Mouse (Mus musculus): ENCODE data around the gene Ifnl3. TPM values are rescaled to one million over a fixed set of nuclear protein-coding genes. Genes with fewer than 3 reads are reported as not detected.

Gene Ifnl3
- polyA plus RNA-seq, 1 experiment from 2014 or later: not detected

DNA sequence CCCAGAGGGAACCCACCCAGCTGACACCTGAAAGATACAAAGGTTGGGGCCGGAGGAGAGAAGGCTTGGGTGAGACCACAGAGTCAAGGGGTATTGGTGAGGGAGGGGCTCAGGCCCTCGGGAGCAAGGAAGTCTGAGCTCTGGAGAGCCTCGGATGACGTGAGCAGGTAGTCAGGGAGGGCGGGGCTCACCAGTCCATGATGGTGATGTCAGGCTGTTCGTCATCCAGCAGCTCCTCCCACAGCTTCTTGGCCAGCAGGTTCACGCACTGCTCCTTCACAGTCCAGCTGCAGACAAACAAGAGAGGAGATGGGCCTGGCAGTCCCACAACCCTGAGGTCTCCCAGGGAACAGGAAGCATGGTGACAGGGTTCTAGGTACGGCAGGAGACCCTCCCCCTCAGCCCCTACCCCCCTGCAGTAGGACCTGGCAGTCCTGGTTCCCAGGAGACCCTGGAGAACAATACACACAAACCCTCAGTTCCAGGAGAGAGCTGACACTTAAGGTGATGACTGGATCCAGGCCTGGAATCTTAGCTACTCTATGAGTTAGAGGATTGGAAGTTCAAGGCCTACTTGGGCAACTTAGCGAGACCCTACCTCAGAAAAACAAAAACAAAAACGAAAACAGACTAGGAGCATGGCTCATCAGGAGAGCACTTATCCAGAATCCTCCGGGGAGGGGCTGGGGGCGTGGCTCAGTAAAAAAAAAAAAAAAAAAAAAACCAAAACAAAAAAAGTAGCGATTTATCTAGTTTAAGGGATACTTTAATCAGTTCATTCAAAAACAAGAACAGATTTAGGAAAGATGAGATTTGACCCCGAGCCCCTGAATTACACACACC lies 22.6 kb downstream of the Ifnl3 start:
- Histone ChIP-seq H3K9ac (replicated peaks) (no peak overlapping the region), H3K27ac (ENCODE audit: low read depth) (no peak overlapping the region), H3K4me1 (ENCODE audit: insufficient read depth) (peaks cover 3% of the 10 kb centered on the region; the same call in 1 of the 2 replicates), H3K27me3 (ENCODE audit: insufficient read depth, low read length) (peaks cover 28% of the 10 kb centered on the region), H3K4me2 (ENCODE audit: low read depth, low read length) (no peak overlapping the region), H3K4me3 (ENCODE audit: low read depth, low read length) (no peak overlapping the region), H3K9me3 (ENCODE audit: low read length) (no peaks in the 10 kb centered on the region), H3K36me3 (replicated peaks; ENCODE audit: insufficient read depth, low read length) (no peaks in the 10 kb centered on the region)
- WGBS (ENCODE audit: insufficient replicate concordance): 33% methylated on average over 14 of the region's 14 CpGs
- DNase-seq (peak; percentile 59), ATAC-seq (peak; percentile 55)
- TF ChIP-seq CTCF (IDR thresholded peaks at IDR 0.05; ENCODE audit: low read depth) (no peak), EP300 (IDR thresholded peaks at IDR 0.05; ENCODE audit: low read depth) (no peak)

GRCm38 (mm10) chr7:28545891-28546210 lies 23.2 kb downstream of the Ifnl3 start:
- H3K9ac ChIP-seq (replicated peaks): no peak overlapping the region
- no peak overlapping the region for H3K27ac ChIP-seq (ENCODE audit: low read depth)
- H3K4me1 ChIP-seq (ENCODE audit: insufficient read depth): peaks cover 3% of the 10 kb centered on the region; the same call in 1 of the 2 replicates
- DNase-seq: no peak
- H3K4me2 ChIP-seq (ENCODE audit: low read depth, low read length): no peak overlapping the region
- H3K27me3 ChIP-seq (ENCODE audit: insufficient read depth, low read length): peaks cover 28% of the 10 kb centered on the region
- H3K4me3 ChIP-seq (ENCODE audit: low read depth, low read length): no peak overlapping the region
- TF ChIP-seq CTCF (IDR thresholded peaks at IDR 0.05; ENCODE audit: low read depth) (no peak), EP300 (IDR thresholded peaks at IDR 0.05; ENCODE audit: low read depth) (no peak)
- 64% methylated on average over 7 of the region's 7 CpGs for WGBS (ENCODE audit: insufficient replicate concordance)
- no peaks in the 10 kb centered on the region for H3K36me3 ChIP-seq (replicated peaks; ENCODE audit: insufficient read depth, low read length)
- H3K9me3 ChIP-seq (ENCODE audit: low read length): no peaks in the 10 kb centered on the region
- no peak for ATAC-seq

DNA sequence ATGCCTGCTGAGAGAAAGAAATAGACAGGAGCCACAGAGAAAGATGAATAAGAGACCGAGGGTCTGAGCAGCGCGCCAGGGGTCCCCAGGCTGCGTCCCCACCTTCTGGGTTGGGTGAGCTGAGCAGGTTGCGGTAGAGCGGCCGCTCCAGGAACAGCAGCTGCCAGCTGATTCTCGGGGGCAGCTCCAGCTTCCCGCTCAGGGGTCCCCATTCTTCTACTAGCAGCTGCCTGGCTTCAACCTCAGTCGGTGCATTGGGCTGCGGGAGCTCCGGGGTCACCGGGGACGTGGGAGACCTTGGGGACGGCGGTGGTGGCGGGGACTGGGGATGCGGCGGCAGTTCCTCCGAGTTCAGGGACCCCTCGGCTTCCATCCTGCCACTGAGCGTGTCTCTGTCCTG lies 24.0 kb downstream of the Ifnl3 start:
- H3K4me2 ChIP-seq (ENCODE audit: low read depth, low read length): peak overlapping the region; percentile 43
- peaks cover 3% of the 10 kb centered on the region; the same call in 1 of the 2 replicates for H3K4me1 ChIP-seq (ENCODE audit: insufficient read depth)
- DNase-seq: no peak
- H3K9me3 ChIP-seq (ENCODE audit: low read length): no peaks in the 10 kb centered on the region
- H3K36me3 ChIP-seq (replicated peaks; ENCODE audit: insufficient read depth, low read length): no peaks in the 10 kb centered on the region
- H3K4me3 ChIP-seq (ENCODE audit: low read depth, low read length): no peak overlapping the region
- no peak for ATAC-seq
- no peak overlapping the region for H3K9ac ChIP-seq (replicated peaks)
- TF ChIP-seq EP300 (IDR thresholded peaks at IDR 0.05; ENCODE audit: low read depth): no peak
- TF ChIP-seq CTCF (IDR thresholded peaks at IDR 0.05; ENCODE audit: low read depth): no peak
- H3K27me3 ChIP-seq (ENCODE audit: insufficient read depth, low read length): peaks cover 28% of the 10 kb centered on the region
- no peak overlapping the region for H3K27ac ChIP-seq (ENCODE audit: low read depth)
- WGBS (ENCODE audit: insufficient replicate concordance): 3% methylated on average over 19 of the region's 22 CpGs

GRCm38 (mm10) chr7:28547154-28547553 lies 24.5 kb downstream of the Ifnl3 start, which contains the start of gene Nccrp1:
Gene Nccrp1 (minus strand): TSS chr7:28547254.
- Histone ChIP-seq H3K9me3 (ENCODE audit: low read length) (no peaks in the 10 kb centered on the region), H3K36me3 (replicated peaks; ENCODE audit: insufficient read depth, low read length) (no peaks in the 10 kb centered on the region), H3K27ac (ENCODE audit: low read depth) (no peak within 1 kb of the TSS), H3K27me3 (ENCODE audit: insufficient read depth, low read length) (peaks cover 28% of the 10 kb centered on the region), H3K4me2 (ENCODE audit: low read depth, low read length) (peak within 1 kb of the TSS; percentile 43), H3K4me1 (ENCODE audit: insufficient read depth) (peaks cover 3% of the 10 kb centered on the region; the same call in 1 of the 2 replicates), H3K9ac (replicated peaks) (no peak within 1 kb of the TSS), H3K4me3 (ENCODE audit: low read depth, low read length) (no peak within 1 kb of the TSS)
- TF ChIP-seq CTCF (IDR thresholded peaks at IDR 0.05; ENCODE audit: low read depth) (no peak), EP300 (IDR thresholded peaks at IDR 0.05; ENCODE audit: low read depth) (no peak)
- DNase-seq (no peak), ATAC-seq (no peak)
- WGBS (ENCODE audit: insufficient replicate concordance): 9% methylated on average over 5 of the region's 5 CpGs

DNA sequence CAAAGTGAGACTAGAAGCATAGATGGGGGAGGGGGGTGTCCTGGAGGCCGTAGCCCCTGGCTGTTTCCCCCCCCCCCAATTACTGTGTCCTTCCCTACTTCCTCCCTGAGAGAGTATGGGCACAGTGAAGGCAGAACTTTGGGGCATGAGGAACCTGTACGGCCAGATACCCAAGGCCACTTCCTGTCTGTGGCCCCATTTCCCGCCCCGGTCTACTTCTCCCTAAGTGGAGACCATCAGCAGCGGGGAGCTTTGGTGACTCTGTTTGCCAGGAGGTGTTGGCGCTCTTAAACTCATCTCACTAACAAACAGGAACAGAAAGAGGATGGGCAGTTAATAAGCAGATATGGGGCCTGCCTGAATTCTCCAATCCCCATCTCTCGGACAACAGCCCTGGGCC lies 25.0 kb downstream of the Ifnl3 start:
- 22% methylated on average over 7 of the region's 7 CpGs for WGBS (ENCODE audit: insufficient replicate concordance)

GRCm38 (mm10) chr7:28553076-28553475 lies 30.4 kb downstream of the Ifnl3 start:
- H3K27me3 ChIP-seq (ENCODE audit: insufficient read depth, low read length): no peaks in the 10 kb centered on the region
- H3K9ac ChIP-seq (replicated peaks): no peak overlapping the region
- no peak overlapping the region for H3K4me3 ChIP-seq (ENCODE audit: low read depth, low read length)
- peaks cover 3% of the 10 kb centered on the region; the same call in 1 of the 2 replicates for H3K4me1 ChIP-seq (ENCODE audit: insufficient read depth)
- H3K27ac ChIP-seq (ENCODE audit: low read depth): no peak overlapping the region
- ATAC-seq (no peak), DNase-seq (no peak)
- 76% methylated on average over 6 of the region's 6 CpGs for WGBS (ENCODE audit: insufficient replicate concordance)
- TF ChIP-seq EP300 (IDR thresholded peaks at IDR 0.05; ENCODE audit: low read depth) (no peak), CTCF (IDR thresholded peaks at IDR 0.05; ENCODE audit: low read depth) (no peak)
- no peak overlapping the region for H3K4me2 ChIP-seq (ENCODE audit: low read depth, low read length)
- H3K36me3 ChIP-seq (replicated peaks; ENCODE audit: insufficient read depth, low read length): no peaks in the 10 kb centered on the region
- no peaks in the 10 kb centered on the region for H3K9me3 ChIP-seq (ENCODE audit: low read length)

More for the DNA sequence above, 25.0 kb downstream of the Ifnl3 start:
- H3K27me3 ChIP-seq (ENCODE audit: insufficient read depth, low read length): peaks cover 28% of the 10 kb centered on the region
- H3K9me3 ChIP-seq (ENCODE audit: low read length): no peaks in the 10 kb centered on the region
- H3K4me1 ChIP-seq (ENCODE audit: insufficient read depth): peaks cover 3% of the 10 kb centered on the region; the same call in 1 of the 2 replicates
- H3K4me2 ChIP-seq (ENCODE audit: low read depth, low read length): peak overlapping the region; percentile 43
- no peak overlapping the region for H3K4me3 ChIP-seq (ENCODE audit: low read depth, low read length)
- no peak overlapping the region for H3K9ac ChIP-seq (replicated peaks)
- no peak for TF ChIP-seq CTCF (IDR thresholded peaks at IDR 0.05; ENCODE audit: low read depth)
- TF ChIP-seq EP300 (IDR thresholded peaks at IDR 0.05; ENCODE audit: low read depth): no peak
- no peaks in the 10 kb centered on the region for H3K36me3 ChIP-seq (replicated peaks; ENCODE audit: insufficient read depth, low read length)
- DNase-seq: no peak
- ATAC-seq: no peak
- no peak overlapping the region for H3K27ac ChIP-seq (ENCODE audit: low read depth)

All from liver, postnatal 0 days (tissue).